10 mouse cellular contexts compared by ENCODE assay signal in the genomic region with DNA sequence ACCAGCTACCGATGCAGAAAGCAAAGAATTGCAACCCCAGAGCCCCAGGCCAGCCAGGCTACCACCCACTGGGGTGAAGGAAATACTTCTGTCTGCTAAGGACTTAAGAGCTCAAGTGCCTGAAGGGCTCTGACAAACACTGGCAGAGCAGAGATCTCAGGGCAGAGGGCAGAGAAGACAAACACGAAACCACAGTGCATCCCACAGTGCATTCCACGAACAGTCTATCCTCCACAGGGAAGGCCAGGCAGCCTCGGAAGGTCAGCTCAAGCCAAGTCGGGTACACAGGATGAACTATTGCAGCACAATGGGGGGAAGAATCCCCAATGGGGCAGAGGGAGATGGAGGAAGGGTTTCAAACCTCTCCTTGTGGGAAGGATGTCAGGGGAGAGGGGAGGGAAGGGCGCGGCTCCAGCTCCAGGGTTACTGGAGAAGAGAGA.
A peak's percentile ranks its signal among the peaks of the same experiment; 100 is the strongest.
DNase-seq lines count a peak whose midpoint lies in the region; ATAC-seq and TF ChIP-seq lines count a peak whose summit lies in the region.
"Had no signal": no experiment of that assay in that cellular context is flagged by ENCODE, and none has a peak within 500 bp of the region (broad histone marks: within the 10 kb centered on the region; RNA-seq: fewer than 3 reads in every experiment).

No protein-coding gene starts in this region.

- H3K4me3 ChIP-seq in midbrain, embryonic 11.5 days (ENCODE audit: low read depth, low read length), result no peak overlapping the region
- no peak overlapping the region for H3K4me3 ChIP-seq in midbrain, embryonic 15.5 days
- H3K4me3 ChIP-seq in limb, embryonic 11.5 days (ENCODE audit: low read depth, low read length), result no peak overlapping the region
- no peak overlapping the region for H3K4me3 ChIP-seq in stomach, postnatal 0 days (ENCODE audit: low read depth, low read length)

- no peak for TF ChIP-seq EP300 in stomach, postnatal 0 days (optimal IDR thresholded peaks at IDR 0.05)

- no peak overlapping the region for H3K27ac ChIP-seq in midbrain, embryonic 11.5 days (ENCODE audit: low read depth, low read length)
- H3K27ac ChIP-seq in midbrain, embryonic 15.5 days, result no peak overlapping the region
- no peak overlapping the region; the same call in 1 of the 2 replicates for H3K27ac ChIP-seq in limb, embryonic 11.5 days (replicated peaks; ENCODE audit: low read depth, low read length)
- peak overlapping the region; percentile 45 for H3K27ac ChIP-seq in stomach, postnatal 0 days (replicated peaks)

- no peak overlapping the region for H3K4me2 ChIP-seq in midbrain, embryonic 11.5 days
- H3K4me2 ChIP-seq in midbrain, embryonic 15.5 days, result no peak overlapping the region
- H3K4me2 ChIP-seq in limb, embryonic 11.5 days (ENCODE audit: low read depth, severe bottlenecking), result no peak overlapping the region
- H3K4me2 ChIP-seq in stomach, postnatal 0 days (replicated peaks; ENCODE audit: low read depth), result 0 out of 2 replicates have a peak overlapping the region, but pooled peaks have one; percentile 5

- no peaks in the 10 kb centered on the region for H3K36me3 ChIP-seq in midbrain, embryonic 11.5 days (ENCODE audit: control insufficient read depth, insufficient read depth, low read length)
- H3K36me3 ChIP-seq in midbrain, embryonic 15.5 days (replicated peaks), result no peaks in the 10 kb centered on the region
- no peaks in the 10 kb centered on the region for H3K36me3 ChIP-seq in limb, embryonic 11.5 days (ENCODE audit: control insufficient read depth, insufficient read depth, low read length)
- H3K36me3 ChIP-seq in stomach, postnatal 0 days (ENCODE audit: control insufficient read depth, insufficient read depth, low read length), result no peaks in the 10 kb centered on the region

- TF ChIP-seq CTCF in stomach, postnatal 0 days (IDR thresholded peaks at IDR 0.05; ENCODE audit: low read depth), result no peak

- H3K9me3 ChIP-seq in midbrain, embryonic 11.5 days (ENCODE audit: control insufficient read depth, low read length), result no peaks in the 10 kb centered on the region
- H3K9me3 ChIP-seq in midbrain, embryonic 15.5 days, result no peaks in the 10 kb centered on the region
- no peaks in the 10 kb centered on the region for H3K9me3 ChIP-seq in limb, embryonic 11.5 days (ENCODE audit: control insufficient read depth, low read length)
- H3K9me3 ChIP-seq in stomach, postnatal 0 days (ENCODE audit: control insufficient read depth, low read length), result no peaks in the 10 kb centered on the region

- H3K9ac ChIP-seq in midbrain, embryonic 11.5 days (ENCODE audit: low read length), result 0 out of 2 replicates have a peak overlapping the region, but pooled peaks have one; percentile 24
- H3K9ac ChIP-seq in midbrain, embryonic 15.5 days, result no peak overlapping the region
- peak overlapping the region; percentile 22; the same call in 1 of the 2 replicates for H3K9ac ChIP-seq in limb, embryonic 11.5 days (ENCODE audit: low read length)
- H3K9ac ChIP-seq in stomach, postnatal 0 days (ENCODE audit: low read length), result no peak overlapping the region

- H3K27me3 ChIP-seq in midbrain, embryonic 11.5 days (ENCODE audit: control insufficient read depth, insufficient read depth, low read length), result no peaks in the 10 kb centered on the region
- no peaks in the 10 kb centered on the region for H3K27me3 ChIP-seq in midbrain, embryonic 15.5 days (replicated peaks)
- H3K27me3 ChIP-seq in limb, embryonic 11.5 days (ENCODE audit: control insufficient read depth, insufficient read depth, low read length), result no peaks in the 10 kb centered on the region
- H3K27me3 ChIP-seq in stomach, postnatal 0 days (ENCODE audit: control insufficient read depth, insufficient read depth, low read length), result no peaks in the 10 kb centered on the region

- no peak for ATAC-seq in midbrain, embryonic 11.5 days (ENCODE audit: low FRiP score)
- no peak for ATAC-seq in midbrain, embryonic 15.5 days (replicated peaks)
- ATAC-seq in limb, embryonic 11.5 days (ENCODE audit: insufficient number of reproducible peaks, low FRiP score, low TSS enrichment, low read depth), result no peak
- no peak for ATAC-seq in stomach, postnatal 0 days (ENCODE audit: low FRiP score, low TSS enrichment)
- no peak for ATAC-seq in erythroid progenitor cell, adult 5-6 weeks (replicated peaks; ENCODE audit: low FRiP score, poor library complexity, severe bottlenecking)

- no peak for DNase-seq in midbrain, embryonic 11.5 days (ENCODE audit: low spot score, missing footprints)
- DNase-seq in embryo, embryonic 9.5 days (ENCODE audit: extremely low spot score), result peak; percentile 38
- DNase-seq in limb, embryonic 11.5 days (ENCODE audit: low spot score), result no peak
- DNase-seq in stomach, postnatal 0 days (ENCODE audit: low spot score), result peak; percentile 23
- DNase-seq in spleen, postnatal 14 days (ENCODE audit: low spot score in 2 of 2), result no peak
- no peak for DNase-seq in thymus, postnatal 36 days
- DNase-seq: adrenal gland, postnatal 14 days; thymus, postnatal 14 days had no signal

- H3K4me1 ChIP-seq in midbrain, embryonic 11.5 days (ENCODE audit: control insufficient read depth, insufficient read depth, low read length), result 0 out of 2 replicates have a peak, but pooled peaks cover 4% of the 10 kb centered on the region
- H3K4me1 ChIP-seq in midbrain, embryonic 15.5 days, result 0 out of 2 replicates have a peak, but pooled peaks cover 3% of the 10 kb centered on the region
- peaks cover 7% of the 10 kb centered on the region; the same call in 1 of the 2 replicates for H3K4me1 ChIP-seq in limb, embryonic 11.5 days (ENCODE audit: control insufficient read depth, insufficient read depth, low read length)
- peaks cover 6% of the 10 kb centered on the region; the same call in 1 of the 2 replicates for H3K4me1 ChIP-seq in stomach, postnatal 0 days (replicated peaks; ENCODE audit: control insufficient read depth, insufficient read depth)

- WGBS in midbrain, embryonic 11.5 days, result 6% methylated on average over 7 of the region's 7 CpGs
- WGBS in midbrain, embryonic 15.5 days, result 12% methylated on average over 7 of the region's 7 CpGs
- WGBS in limb, embryonic 11.5 days, result 15% methylated on average over 7 of the region's 7 CpGs
- WGBS in stomach, postnatal 0 days, result 12% methylated on average over 7 of the region's 7 CpGs

Comparison
In these comparisons a context has a peak if more than half of its experiments do, and no peak if none do; other contexts are left out.
1. H3K9ac ChIP-seq: peak in midbrain, embryonic 11.5 days (single experiment) and limb, embryonic 11.5 days (single experiment); none in midbrain, embryonic 15.5 days (single experiment) and stomach, postnatal 0 days (single experiment).
2. DNase-seq: peak in embryo, embryonic 9.5 days (single experiment) and stomach, postnatal 0 days (single experiment); none in midbrain, embryonic 11.5 days (single experiment), limb, embryonic 11.5 days (single experiment), spleen, postnatal 14 days (0 of 2) and thymus, postnatal 36 days (0 of 2).